Mouse (Mus musculus) Muller cell, postnatal 12 days (primary cell): ENCODE measurements at regions not wholly inside any gene's neighbourhood (a gene's known extent, or its start where the extent isn't known, plus 50 kb on each side); places are given as distances from the start of the nearest gene placed in this dataset.

Experiments used
- DNase-seq: peaks from one replicate; pipeline ENCODE4 v3.0.0-alpha.2; 2015; ENCODE audit errors: inconsistent ontology term

DNA sequence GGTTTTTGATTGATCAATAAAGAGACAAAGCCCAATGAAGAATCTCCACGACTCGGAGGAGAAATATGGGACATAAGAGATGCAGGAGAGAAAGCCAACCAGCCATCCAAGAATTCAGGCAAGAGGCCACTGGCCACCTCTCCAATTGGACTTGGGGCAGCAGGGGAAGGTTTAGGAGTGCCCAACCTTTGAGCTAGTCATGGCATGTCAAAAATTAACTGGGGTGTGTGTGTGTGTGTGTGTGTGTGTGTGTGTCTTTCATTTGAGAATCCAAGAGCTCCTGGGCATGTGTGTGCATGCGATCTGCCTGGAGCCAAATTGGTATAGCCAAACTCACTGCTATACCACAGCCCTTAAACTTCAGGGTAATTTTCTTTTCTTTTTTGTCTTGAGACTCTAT, 51.6 kb upstream of the Cecr2 start:
- DNase-seq, result no peak

DNA sequence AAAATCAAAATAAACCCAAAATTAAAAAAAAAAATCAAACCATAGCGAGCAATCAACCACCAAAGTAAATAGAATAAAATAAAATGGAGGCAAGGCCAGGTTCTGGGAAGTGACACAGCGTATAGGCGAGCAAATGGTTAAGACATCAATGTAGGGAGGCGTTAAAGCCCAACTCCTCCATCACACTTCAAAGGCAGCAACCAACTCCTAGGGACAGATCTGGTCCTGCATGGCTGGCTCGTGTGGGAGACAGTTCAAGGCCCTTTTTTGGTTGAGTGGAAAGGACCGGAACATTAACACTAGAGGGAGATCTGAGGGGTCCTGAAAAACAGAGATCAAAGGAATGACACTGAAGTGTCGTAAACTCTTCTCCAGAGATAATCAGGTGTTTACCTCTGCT, 53.8 kb upstream of the Cecr2 start:
- no peak for DNase-seq

DNA sequence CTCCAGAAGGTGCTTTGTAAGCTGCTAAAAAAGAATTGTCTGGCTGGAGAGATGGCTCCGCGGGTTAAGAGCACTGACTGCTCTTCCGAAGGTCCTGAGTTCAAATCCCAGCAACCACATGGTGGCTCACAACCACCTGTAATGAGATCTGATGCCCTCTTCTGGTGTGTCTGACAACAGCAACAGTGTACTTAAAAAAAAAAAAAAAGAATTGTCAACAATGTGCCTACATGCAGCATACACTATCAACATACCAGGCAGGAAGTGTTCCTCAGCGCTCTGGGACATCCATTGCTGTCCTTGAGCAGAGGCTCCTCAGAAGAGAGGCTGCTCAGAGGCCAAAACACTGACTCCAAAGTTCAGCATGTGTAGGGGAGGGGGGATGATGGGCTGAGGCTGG, 56.3 kb upstream of the Cecr2 start:
- DNase-seq, result no peak

DNA sequence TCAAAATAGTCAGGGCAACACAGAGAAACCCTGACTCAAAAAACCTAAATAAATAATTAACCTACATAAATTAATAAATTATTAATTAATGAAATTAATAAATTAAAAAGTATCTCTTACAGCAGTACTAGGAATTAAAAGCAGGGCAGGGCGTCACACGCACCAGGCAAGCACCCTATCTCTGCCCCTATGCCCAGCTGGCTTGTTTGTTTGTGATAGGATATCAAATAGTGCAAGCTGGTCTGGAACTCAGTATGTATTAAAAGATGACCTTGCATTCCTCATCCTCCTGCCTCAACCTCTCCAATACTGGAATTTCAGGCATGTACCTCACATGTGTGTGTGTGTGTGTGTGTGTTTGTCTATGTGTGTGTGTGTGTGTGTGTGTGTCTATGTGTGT, 60.7 kb upstream of the Cecr2 start:
- DNase-seq, result no peak

DNA sequence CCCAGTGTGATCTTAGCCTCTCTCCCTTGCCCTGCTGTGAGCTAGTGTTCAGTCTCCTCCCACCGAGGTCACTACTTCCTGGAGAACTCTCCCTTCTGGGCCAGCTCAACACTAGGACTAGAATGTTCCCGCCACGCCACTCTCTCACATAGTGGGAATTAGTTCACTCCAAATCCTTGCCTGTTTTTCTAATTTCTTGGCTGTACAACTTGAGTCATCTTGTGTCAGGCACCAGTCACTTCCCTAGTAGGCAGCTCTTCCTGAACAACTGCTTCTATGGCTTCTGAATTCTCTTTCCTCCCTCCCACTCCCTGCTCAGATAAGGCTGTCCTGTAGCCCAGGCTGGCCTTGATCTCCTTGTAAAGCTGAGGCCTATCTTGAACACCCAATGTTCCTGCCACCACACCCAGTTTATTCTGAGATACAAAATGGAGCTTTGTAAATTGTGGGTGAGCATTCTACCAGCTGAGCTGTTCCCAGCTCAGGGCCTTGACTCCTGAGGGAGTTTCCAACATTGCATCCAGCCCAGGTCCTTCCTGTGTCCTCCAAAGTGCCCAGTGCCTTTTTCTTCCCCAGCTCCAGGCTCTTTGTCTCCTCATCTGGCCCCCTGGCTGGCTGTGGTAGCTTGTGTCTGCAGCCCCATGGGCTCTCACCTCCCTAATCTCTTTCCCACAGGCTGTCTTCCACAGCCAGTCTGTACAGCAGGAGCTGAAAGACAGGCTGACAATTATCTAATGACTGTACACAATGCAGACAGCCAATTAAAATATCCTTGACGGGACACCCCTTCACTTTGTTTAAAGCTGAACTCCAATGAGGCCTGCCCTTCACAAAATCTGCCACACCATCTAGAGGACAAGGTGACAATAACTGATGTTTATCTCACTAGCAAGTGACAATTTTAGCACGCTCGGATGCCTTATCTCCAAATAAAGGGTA, 61.9 kb upstream of the Cecr2 start:
- no peak for DNase-seq

DNA sequence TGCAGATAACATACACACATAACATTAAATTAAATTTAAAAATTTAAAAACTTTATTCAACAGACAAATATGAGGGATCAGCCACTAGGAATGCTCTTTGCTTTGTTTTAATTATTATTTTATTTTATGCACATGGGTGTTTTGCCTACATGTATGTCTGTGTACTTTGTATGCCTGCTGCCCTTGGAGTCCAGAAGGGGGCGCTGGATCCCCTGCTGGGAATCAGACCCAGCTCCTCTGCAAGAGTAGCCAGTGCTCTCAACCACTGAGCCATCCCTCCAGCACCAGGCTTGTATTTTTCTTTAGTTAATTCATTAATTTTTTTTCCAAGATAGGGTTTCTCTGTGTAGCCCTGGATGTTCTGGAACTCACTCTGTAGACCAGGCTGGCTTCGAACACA, 62.7 kb upstream of the Cecr2 start:
- no peak for DNase-seq

DNA sequence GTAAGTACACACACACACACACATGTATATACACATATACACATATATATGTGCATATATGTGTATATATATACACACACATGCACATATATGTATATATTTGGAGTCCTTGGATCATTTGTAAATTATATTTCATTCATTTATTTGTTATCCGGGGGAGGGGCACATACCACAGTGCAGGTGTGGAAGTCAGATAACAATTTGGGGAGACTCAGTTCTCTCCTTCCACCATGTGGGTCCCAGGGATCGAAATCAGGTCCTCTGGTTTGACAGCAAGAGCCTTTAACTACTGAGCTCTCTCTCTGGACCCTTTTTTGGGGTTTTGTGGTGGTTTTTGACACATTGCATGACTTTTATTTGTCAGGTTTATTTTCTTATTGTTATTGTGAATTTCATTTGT, 65.8 kb upstream of the Cecr2 start:
- no peak for DNase-seq

DNA sequence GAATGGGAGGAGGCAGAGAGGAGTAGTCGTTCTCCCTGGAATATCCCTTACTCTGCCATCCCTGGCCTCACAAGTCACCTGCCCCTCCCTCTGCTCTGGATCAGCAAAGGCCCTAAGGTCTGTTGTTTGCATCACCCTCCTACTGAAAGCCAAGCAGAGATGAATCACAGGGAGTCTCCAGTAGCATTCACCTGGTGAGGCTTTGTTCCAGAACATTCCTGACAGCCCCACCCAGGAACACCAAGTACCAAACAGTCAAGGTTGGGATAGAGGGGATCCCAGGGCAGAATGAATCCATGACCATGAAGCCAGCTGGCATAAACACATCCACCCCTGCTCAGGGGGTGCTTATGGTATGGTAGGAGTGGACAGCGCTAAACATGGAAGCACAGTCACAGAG, 67.4 kb upstream of the Hdhd5 start:
- no peak for DNase-seq

DNA sequence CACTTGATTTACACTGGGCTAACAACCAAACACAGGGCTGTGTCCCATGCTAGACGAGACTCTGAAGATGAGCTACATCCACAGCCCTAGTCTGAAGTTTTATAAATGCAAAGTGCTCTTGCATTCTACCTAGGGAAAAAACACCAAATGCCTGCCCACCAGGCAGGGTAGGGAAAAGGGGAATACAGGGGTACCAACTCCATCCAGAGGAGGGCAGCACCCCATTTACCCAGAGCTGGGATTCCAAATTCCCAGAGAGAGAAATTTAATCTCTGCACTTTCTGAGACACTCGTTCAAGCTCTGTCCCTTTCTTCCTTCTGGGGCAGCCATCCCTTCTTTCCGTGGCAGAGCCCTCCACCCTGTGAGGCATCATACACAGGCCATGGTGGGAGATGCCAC, 66.8 kb upstream of the Hdhd5 start:
- DNase-seq, result no peak

DNA sequence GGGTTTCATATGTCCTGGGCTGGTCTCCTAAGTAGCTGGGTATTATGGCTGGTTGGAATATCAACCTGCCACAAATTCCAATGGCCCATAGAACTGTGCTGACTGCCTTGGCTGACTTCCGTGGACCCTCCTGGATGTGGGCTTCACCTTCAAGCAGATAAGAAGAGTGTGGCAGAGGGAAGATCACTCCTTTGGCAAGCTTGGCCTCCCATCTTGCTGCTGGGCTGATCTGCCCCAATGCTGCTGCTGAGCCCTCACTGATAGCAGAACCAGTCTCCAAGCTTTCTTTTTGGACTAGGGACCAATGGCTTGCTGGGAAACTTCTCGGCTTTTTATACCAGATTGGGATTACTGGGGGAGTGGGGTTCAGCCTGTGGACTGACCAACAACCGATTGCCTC, 65.6 kb upstream of the Hdhd5 start:
- no peak for DNase-seq

DNA sequence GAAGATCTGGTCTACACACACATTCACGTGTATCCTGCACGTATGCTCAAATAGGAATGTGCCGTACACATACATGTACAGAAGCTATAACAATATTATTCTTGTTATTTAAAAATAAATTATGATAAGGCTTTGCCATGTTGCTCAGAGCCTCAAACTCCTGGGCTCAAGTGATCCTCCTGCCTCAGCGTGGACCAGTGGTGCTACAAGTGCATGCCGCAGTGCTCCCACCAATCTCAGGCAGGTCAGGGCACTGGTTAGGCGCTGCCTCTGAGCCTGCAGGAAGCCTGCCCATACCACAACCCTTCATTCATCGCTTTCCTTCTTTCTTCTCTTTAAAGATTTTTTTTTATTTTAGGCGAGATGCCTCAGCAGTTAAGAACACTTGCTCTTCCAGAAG, 63.3 kb upstream of the Hdhd5 start:
- no peak for DNase-seq

DNA sequence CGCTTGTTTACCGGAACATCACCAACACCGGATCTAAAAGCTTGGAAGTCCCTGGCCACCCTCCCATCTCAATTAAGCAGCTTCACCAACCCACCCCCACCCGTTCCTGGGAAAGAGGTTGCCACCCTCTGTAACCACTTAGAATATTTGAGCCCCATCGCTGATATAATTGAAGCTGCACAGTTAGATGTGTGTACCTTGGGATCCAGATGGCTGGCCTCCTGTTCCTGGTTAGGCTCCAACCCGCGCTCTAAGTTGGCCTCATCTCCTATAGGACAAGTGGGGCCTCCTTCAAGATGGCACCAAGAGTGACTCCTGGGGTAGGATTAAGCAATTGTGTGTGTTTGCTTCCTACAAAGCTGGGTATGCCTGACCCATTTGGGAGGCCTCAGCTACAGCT, 61.6 kb upstream of the Hdhd5 start:
- no peak for DNase-seq

DNA sequence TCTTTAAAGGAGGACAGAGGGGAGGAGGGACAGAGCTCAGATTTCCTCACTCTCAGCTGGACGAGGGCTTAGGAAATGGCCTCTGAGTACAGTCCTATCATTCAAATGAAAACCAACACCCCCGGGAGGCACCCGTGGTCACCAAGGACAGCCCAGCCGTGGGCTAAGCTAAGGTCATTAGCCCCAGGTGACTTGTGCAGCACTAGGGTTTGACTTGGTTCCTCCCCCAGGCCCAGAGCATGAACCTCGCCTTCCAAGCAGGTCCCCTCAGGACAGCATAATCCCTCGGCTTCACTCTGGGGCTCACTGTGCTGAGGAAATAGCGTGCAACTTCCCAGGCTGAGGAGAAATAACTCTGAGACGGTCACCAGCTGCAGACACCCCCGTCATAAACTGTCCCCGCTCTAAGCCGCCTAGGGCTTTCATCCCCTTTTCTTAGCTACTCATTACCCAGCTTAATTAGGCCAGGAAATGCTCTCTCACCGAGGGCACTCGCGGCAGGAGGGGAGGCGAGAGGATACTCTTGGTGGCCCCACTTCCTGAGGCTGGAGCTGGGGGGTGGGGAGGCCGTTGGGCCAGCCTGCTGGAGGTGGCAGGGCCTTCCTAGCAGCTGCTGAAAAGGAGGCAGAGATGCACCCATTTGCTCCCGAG, 61.0 kb upstream of the Hdhd5 start:
- peak; percentile 61 for DNase-seq

DNA sequence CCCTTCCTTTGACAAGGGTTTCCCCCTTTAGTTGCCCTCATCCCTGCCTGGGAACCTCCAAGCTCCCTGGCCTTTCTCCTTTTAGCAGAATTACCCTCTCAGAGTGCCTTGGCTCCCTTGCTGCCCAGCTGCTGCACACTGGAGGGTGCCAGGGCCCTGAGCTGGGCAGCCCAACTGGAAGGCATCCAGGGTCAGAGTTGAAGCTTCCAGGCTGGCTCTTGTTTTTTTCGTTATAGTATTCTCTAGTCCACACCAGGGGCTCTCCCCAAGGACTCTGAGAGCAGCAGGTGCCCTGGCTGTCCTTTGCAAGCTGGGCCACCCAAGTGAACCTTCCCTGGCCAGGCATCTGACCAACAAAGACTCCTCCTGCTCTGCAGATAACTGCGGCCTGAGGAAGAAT, 59.1 kb upstream of the Hdhd5 start:
- DNase-seq, result no peak

DNA sequence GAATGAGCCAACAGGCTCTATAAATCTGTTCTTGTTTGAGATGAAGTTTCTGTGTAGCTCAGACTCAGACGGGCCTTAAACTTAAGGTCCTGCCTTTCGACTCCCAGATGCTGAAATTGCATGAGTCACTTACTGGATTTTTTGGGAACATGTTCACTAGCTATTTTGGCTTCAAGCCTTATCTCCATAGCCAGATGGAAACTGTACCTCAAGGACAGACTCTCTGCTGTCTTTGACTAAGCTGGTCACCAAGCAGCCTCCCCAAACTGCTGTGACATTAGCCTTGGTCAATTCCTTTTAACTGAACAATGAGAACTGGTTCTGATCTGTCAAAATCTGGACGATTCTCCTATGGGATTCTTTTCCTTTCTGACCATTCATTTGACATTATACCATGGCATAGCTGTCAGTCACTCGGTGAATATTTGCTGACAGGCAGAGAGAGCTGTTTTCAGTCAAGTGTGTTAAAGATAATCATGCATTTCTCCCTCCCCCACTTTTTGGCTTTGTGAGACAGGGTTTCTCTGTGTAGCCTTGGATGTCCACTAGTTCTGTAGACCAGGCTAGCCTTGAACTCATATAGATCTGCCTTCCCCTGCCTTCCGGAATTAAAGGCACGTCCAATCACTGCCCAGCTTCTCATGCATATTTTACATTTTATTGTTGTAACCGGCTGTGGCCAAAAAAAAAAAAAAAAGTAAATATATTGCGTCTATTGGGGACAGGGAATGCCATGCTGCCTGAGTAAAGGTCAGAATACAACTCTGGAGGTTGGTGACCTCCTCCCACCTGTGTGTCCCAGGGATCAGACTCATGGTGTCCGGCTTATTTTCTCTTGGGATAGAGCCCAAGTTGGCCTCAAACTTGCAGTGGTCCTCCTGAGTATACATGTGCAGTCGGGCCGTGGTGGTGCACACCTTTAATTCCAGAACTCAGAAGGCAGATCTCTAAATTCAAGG, 57.9 kb upstream of the Hdhd5 start:
- no peak for DNase-seq

DNA sequence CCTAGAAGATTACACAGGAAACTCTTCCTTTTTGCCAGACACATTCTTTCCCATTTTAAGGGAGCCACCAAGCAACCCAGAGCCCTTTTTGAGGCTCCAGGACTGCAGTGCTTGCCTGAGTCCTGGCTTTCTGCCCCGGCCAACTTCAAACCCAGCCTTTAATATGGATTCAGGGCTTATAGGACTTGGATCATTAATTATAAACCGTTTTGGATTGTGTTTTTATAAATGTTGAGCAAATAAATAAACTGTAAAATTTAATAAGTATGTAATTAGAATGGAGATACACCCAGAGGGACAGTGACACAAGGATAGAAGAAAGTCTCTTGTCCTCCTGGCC, 54.8 kb upstream of the Hdhd5 start:
- DNase-seq, result no peak

DNA sequence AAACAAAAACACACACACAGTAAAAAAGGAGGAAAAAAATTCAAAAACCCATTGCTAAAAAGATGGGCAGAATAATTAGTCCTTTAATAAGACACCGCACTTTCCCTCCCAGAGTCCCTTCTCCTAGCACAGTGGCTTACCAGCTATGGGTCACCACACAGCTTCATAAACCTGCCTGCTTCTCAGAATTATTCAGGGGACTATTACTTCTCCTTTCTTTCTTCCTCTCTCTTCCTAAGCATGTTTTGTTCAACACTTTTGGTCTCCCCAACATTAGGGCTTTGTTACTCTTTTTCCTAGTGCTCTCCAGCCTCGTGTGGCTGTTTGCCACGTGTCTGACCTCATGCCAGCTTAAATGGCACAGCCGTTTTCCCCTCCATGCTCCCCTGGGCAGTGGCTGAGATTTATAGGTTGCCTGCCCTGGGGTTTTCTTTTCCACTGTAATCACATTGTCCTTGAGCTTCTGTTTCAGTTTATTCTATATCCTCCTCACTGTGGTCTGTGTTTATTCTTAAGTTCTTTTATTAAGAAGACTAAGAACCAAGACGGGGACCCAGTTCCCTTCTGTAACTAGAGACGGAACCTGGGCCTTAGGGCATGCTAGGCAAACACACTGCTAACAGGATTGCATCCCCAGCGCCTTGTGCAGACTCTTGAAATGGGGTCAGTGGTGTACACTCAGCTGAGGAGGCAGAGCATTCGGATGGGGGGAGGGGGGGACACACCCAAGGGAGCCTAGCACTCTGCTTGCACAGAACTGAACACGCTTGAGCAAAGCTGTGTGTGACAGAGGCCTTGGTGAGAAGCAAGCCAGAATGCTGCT, 54.2 kb upstream of the Hdhd5 start:
- DNase-seq, result no peak

DNA sequence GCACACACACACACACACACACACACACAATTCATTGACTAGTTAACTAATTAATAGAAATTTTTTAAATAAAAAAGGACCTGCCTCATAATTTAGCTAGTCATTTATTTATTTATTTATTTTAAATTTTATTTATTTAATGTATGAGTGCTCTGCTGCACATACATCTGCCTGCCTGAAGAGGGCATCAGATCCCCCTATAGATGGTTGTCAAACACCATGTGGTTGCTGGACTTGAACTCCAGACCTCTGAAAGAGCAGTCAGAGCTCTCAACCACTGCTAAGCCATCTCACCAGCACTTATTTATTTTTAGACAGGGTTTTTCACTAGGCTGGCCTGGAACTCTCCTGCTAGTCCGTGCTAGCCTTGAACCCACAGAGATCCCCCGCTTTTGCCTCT, 50.6 kb upstream of the Hdhd5 start:
- no peak for DNase-seq
